8 mouse cellular contexts compared by ENCODE assay signal in genomic region chr17:48001586-48002361, GRCm38 (mm10). TPM values are rescaled to one million over a fixed set of nuclear protein-coding genes. Genes with fewer than 3 reads are reported as not detected.
DNase-seq lines count a peak whose midpoint lies in the region; ATAC-seq and TF ChIP-seq lines count a peak whose summit lies in the region.

No protein-coding gene starts in this region.

- peak; percentile 84 for ATAC-seq in embryonic facial prominence, embryonic 13.5 days (ENCODE audit: insufficient number of reproducible peaks, insufficient read depth, low FRiP score, low TSS enrichment, low read depth)
- ATAC-seq in heart, embryonic 13.5 days (ENCODE audit: extremely low read depth, insufficient number of reproducible peaks, low FRiP score, low TSS enrichment) = peak; percentile 75
- ATAC-seq in kidney, embryonic 16.5 days (ENCODE audit: low FRiP score, low TSS enrichment) = peak; percentile 78
- peak; percentile 83 for ATAC-seq in liver, embryonic 16.5 days (ENCODE audit: low read depth)
- peak; percentile 75; the same call in 1 of the 2 replicates for ATAC-seq in neural tube, embryonic 11.5 days (ENCODE audit: insufficient read depth, low FRiP score, low TSS enrichment)

- in situ Hi-C loops in ES-E14 (cut with MboI; ENCODE audit: low sequenced_read_pairs in 2 of 2, unreplicated experiment in 2 of 2) = no loop called here

- no peaks in the 10 kb centered on the region for H3K27me3 ChIP-seq in embryonic facial prominence, embryonic 13.5 days
- H3K27me3 ChIP-seq in heart, embryonic 13.5 days (replicated peaks) = no peaks in the 10 kb centered on the region
- 0 out of 2 replicates have a peak, but pooled peaks cover 3% of the 10 kb centered on the region for H3K27me3 ChIP-seq in kidney, embryonic 16.5 days (ENCODE audit: insufficient read depth, low read length)
- H3K27me3 ChIP-seq in liver, embryonic 16.5 days (ENCODE audit: control insufficient read depth, insufficient read depth, low read depth, low read length) = no peaks in the 10 kb centered on the region
- H3K27me3 ChIP-seq in neural tube, embryonic 11.5 days (ENCODE audit: control insufficient read depth, insufficient read depth, low read length) = no peaks in the 10 kb centered on the region

- no peaks in the 10 kb centered on the region for H3K36me3 ChIP-seq in ES-E14 (ENCODE audit: control insufficient read depth, insufficient read depth, low read length, poor library complexity, severe bottlenecking)
- H3K36me3 ChIP-seq in embryonic facial prominence, embryonic 13.5 days = no peaks in the 10 kb centered on the region
- H3K36me3 ChIP-seq in heart, embryonic 13.5 days = no peaks in the 10 kb centered on the region
- no peaks in the 10 kb centered on the region for H3K36me3 ChIP-seq in kidney, embryonic 16.5 days (ENCODE audit: insufficient read depth, low read length)
- H3K36me3 ChIP-seq in liver, embryonic 16.5 days (ENCODE audit: control insufficient read depth, insufficient read depth) = no peaks in the 10 kb centered on the region
- H3K36me3 ChIP-seq in neural tube, embryonic 11.5 days (ENCODE audit: control insufficient read depth, insufficient read depth, low read length) = no peaks in the 10 kb centered on the region

- WGBS in embryonic facial prominence, embryonic 13.5 days = 2% methylated on average over 21 of the region's 21 CpGs
- WGBS in heart, embryonic 13.5 days = 3% methylated on average over 19 of the region's 21 CpGs
- WGBS in kidney, embryonic 16.5 days = 8% methylated on average over 21 of the region's 21 CpGs
- 4% methylated on average over 21 of the region's 21 CpGs for WGBS in liver, embryonic 16.5 days (ENCODE audit: insufficient replicate concordance)
- WGBS in neural tube, embryonic 11.5 days = 7% methylated on average over 21 of the region's 21 CpGs

- H3K9ac ChIP-seq in ES-E14 (ENCODE audit: insufficient read depth, low read depth, low read length, poor library complexity, severe bottlenecking) = peak overlapping the region; percentile 63
- H3K9ac ChIP-seq in embryonic facial prominence, embryonic 13.5 days = peak overlapping the region; percentile 61
- H3K9ac ChIP-seq in heart, embryonic 13.5 days = peak overlapping the region; percentile 78
- H3K9ac ChIP-seq in kidney, embryonic 16.5 days (replicated peaks; ENCODE audit: low read length) = peak overlapping the region; percentile 63
- peak overlapping the region; percentile 51 for H3K9ac ChIP-seq in liver, embryonic 16.5 days (ENCODE audit: low read depth, low read length)
- H3K9ac ChIP-seq in neural tube, embryonic 11.5 days (ENCODE audit: low read length) = peak overlapping the region; percentile 39

- DNase-seq in ES-E14 (ENCODE audit: low read depth, low spot score) = peak; percentile 49
- DNase-seq in adrenal gland, postnatal 36 days = peak; percentile 67 to 72
- DNase-seq in neural tube, embryonic 11.5 days (ENCODE audit: low spot score) = no peak
- DNase-seq in urinary bladder, postnatal 36 days (ENCODE audit: low spot score in 2 of 2) = peak; percentile 75 to 79

- peak overlapping the region; percentile 70 for H3K4me2 ChIP-seq in embryonic facial prominence, embryonic 13.5 days
- peak overlapping the region; percentile 80 for H3K4me2 ChIP-seq in heart, embryonic 13.5 days
- H3K4me2 ChIP-seq in kidney, embryonic 16.5 days (replicated peaks; ENCODE audit: low read depth, low read length) = peak overlapping the region; percentile 61
- H3K4me2 ChIP-seq in liver, embryonic 16.5 days (ENCODE audit: low read depth, low read length) = peak overlapping the region; percentile 73
- H3K4me2 ChIP-seq in neural tube, embryonic 11.5 days (ENCODE audit: low read depth) = peak overlapping the region; percentile 34

- peak overlapping the region; percentile 36 to 58 for H3K4me3 ChIP-seq in ES-E14 (ENCODE audit: insufficient read depth in 1 of 2, low read depth in 1 of 2, low read length in 2 of 2, poor library complexity in 1 of 2, severe bottlenecking in 1 of 2)
- H3K4me3 ChIP-seq in embryonic facial prominence, embryonic 13.5 days = peak overlapping the region; percentile 40
- peak overlapping the region; percentile 50 for H3K4me3 ChIP-seq in heart, embryonic 13.5 days
- peak overlapping the region; percentile 38 for H3K4me3 ChIP-seq in kidney, embryonic 16.5 days (ENCODE audit: low read length)
- peak overlapping the region; percentile 55 for H3K4me3 ChIP-seq in liver, embryonic 16.5 days (ENCODE audit: low read depth, low read length)
- peak overlapping the region; percentile 13 for H3K4me3 ChIP-seq in neural tube, embryonic 11.5 days (ENCODE audit: low read depth, low read length)

- no peaks in the 10 kb centered on the region for H3K9me3 ChIP-seq in ES-E14 (ENCODE audit: control insufficient read depth, insufficient read depth, low read depth, low read length)
- no peaks in the 10 kb centered on the region for H3K9me3 ChIP-seq in embryonic facial prominence, embryonic 13.5 days
- no peaks in the 10 kb centered on the region for H3K9me3 ChIP-seq in heart, embryonic 13.5 days
- H3K9me3 ChIP-seq in kidney, embryonic 16.5 days (ENCODE audit: low read length) = no peaks in the 10 kb centered on the region
- H3K9me3 ChIP-seq in liver, embryonic 16.5 days (replicated peaks; ENCODE audit: control insufficient read depth, low read length) = no peaks in the 10 kb centered on the region
- H3K9me3 ChIP-seq in neural tube, embryonic 11.5 days (ENCODE audit: control insufficient read depth, low read length) = no peaks in the 10 kb centered on the region

- peaks cover 2 to 15% of the 10 kb centered on the region in 2 experiments; a peak in 2 of 4 replicates for H3K4me1 ChIP-seq in ES-E14 (ENCODE audit: control insufficient read depth in 2 of 2, insufficient read depth in 2 of 2, low read length in 2 of 2, poor library complexity in 1 of 2)
- peaks cover 42% of the 10 kb centered on the region for H3K4me1 ChIP-seq in embryonic facial prominence, embryonic 13.5 days
- peaks cover 62% of the 10 kb centered on the region for H3K4me1 ChIP-seq in heart, embryonic 13.5 days
- H3K4me1 ChIP-seq in kidney, embryonic 16.5 days (ENCODE audit: insufficient read depth, low read length) = peaks cover 51% of the 10 kb centered on the region
- H3K4me1 ChIP-seq in liver, embryonic 16.5 days (ENCODE audit: control insufficient read depth, low read depth, low read length) = peaks cover 37% of the 10 kb centered on the region
- H3K4me1 ChIP-seq in neural tube, embryonic 11.5 days (ENCODE audit: control insufficient read depth, insufficient read depth, low read length) = peaks cover 13% of the 10 kb centered on the region

- peak overlapping the region; percentile 78 for H3K27ac ChIP-seq in ES-E14 (ENCODE audit: insufficient read depth, low read depth, low read length, poor library complexity, severe bottlenecking)
- peak overlapping the region; percentile 83 for H3K27ac ChIP-seq in embryonic facial prominence, embryonic 13.5 days
- H3K27ac ChIP-seq in heart, embryonic 13.5 days (replicated peaks) = peak overlapping the region; percentile 83
- H3K27ac ChIP-seq in kidney, embryonic 16.5 days (ENCODE audit: low read length) = peak overlapping the region; percentile 86
- H3K27ac ChIP-seq in liver, embryonic 16.5 days (ENCODE audit: low read length) = peak overlapping the region; percentile 82
- H3K27ac ChIP-seq in neural tube, embryonic 11.5 days (ENCODE audit: low read depth, low read length) = peak overlapping the region; percentile 5; the same call in 1 of the 2 replicates

TF ChIP-seq in ES-E14, 5 proteins besides CTCF, POLR2A, EP300 and RAD21:
- TF ChIP-seq MAFK (IDR thresholded peaks at IDR 0.05; ENCODE audit: insufficient read depth, low read depth, low read length) (peak; percentile 66; the same call in 1 of the 2 replicates), ZC3H11A (IDR thresholded peaks at IDR 0.05; ENCODE audit: borderline replicate concordance, low read depth, low read length) (no peak)

RNA-seq across cellular contexts. Expression of gene 1700122O11Rik, which starts 36.3 kb away (rescaled TPM):
- total RNA-seq in ES-E14 (2012; rRNA removed) = not detected in 2 replicates
- not detected for total RNA-seq in adrenal gland, postnatal 36 days (2021)
- not detected in 2 replicates for polyA plus RNA-seq in embryonic facial prominence, embryonic 13.5 days (2015; fragmentation: Nextera tagmentation; extraction: Ambion mirVana)
- polyA plus RNA-seq in heart, embryonic 13.5 days (2015; fragmentation: Nextera tagmentation; extraction: Ambion mirVana) = not detected in 2 replicates
- not detected in 2 replicates for polyA plus RNA-seq in kidney, embryonic 16.5 days (2015; fragmentation: Nextera tagmentation; extraction: Ambion mirVana)
- polyA plus RNA-seq in liver, embryonic 16.5 days (2015; fragmentation: Nextera tagmentation; extraction: Ambion mirVana) = not detected in 2 replicates
- not detected in 2 replicates for polyA plus RNA-seq in neural tube, embryonic 11.5 days (2014; fragmentation: Nextera tagmentation; extraction: Ambion mirVana)

Comparison
In these comparisons a context has a peak if more than half of its experiments do, and no peak if none do; other contexts are left out.
1. H3K27ac ChIP-seq: peak in every context shown above with its lines; median percentile 86 in kidney, embryonic 16.5 days; 83 in embryonic facial prominence, embryonic 13.5 days; 83 in heart, embryonic 13.5 days; 82 in liver, embryonic 16.5 days; 78 in ES-E14; 5 in neural tube, embryonic 11.5 days.